Mouse (Mus musculus) myocyte (in vitro differentiated cells): ENCODE results near the gene Agbl3. TPM values are rescaled to one million over a fixed set of nuclear protein-coding genes. Genes with fewer than 3 reads are reported as not detected.

Experiments
- H3K27me3 ChIP-seq: one replicate; pipeline ENCODE4 v1.6.1; 2011; ENCODE audit not compliant: control insufficient read depth, insufficient read depth, insufficient read length
- H3K36me3 ChIP-seq: one replicate; pipeline ENCODE4 v1.6.1; 2011; ENCODE audit not compliant: control insufficient read depth, insufficient read depth
- H3K4me2 ChIP-seq: one replicate; pipeline ENCODE4 v1.6.1; 2011; ENCODE audit warnings: low read depth, control low read depth
- H3K4me3 ChIP-seq: one replicate; pipeline ENCODE4 v1.5.1; 2011; ENCODE audit warnings: mild to moderate bottlenecking, control low read depth, moderate library complexity
- H3K79me2 ChIP-seq: one replicate; pipeline ENCODE4 v1.6.1; 2011; ENCODE audit not compliant: control insufficient read depth, insufficient read depth
- H3ac ChIP-seq: one replicate; pipeline ENCODE4 v1.6.1; 2011; ENCODE audit not compliant: control insufficient read depth, insufficient read length
- CEBPB ChIP-seq: IDR thresholded peaks from 2 replicates; pipeline ENCODE4 v1.6.1; 2011; ENCODE audit warnings: mild to moderate bottlenecking, moderate library complexity; ENCODE audit not compliant: poor library complexity, insufficient read depth, severe bottlenecking
- E2F4 ChIP-seq: IDR thresholded peaks from one replicate; pipeline ENCODE4 v1.6.1; 2011; ENCODE audit warnings: mild to moderate bottlenecking, control low read depth, moderate library complexity; ENCODE audit not compliant: insufficient read depth
- MAX ChIP-seq: IDR thresholded peaks from one replicate; pipeline ENCODE4 v1.6.1; 2011; ENCODE audit warnings: low read depth, mild to moderate bottlenecking, control low read depth
- MYOD1 ChIP-seq, 3 experiments: IDR thresholded peaks; one replicate each; pipeline ENCODE4 v1.6.1; 2011; ENCODE audit warnings: control low read depth in 2 of 3, low read depth in 2 of 3, mild to moderate bottlenecking in 2 of 3, moderate library complexity in 1 of 3; ENCODE audit not compliant: insufficient read length in 2 of 3, control insufficient read depth in 1 of 3
- MYOG ChIP-seq, 3 experiments: IDR thresholded peaks; one replicate each; pipeline ENCODE4 v1.6.1; 2011; ENCODE audit warnings: control low read depth in 2 of 3, low read depth in 2 of 3, mild to moderate bottlenecking in 2 of 3; ENCODE audit not compliant: insufficient read length in 2 of 3, control insufficient read depth in 1 of 3, insufficient read depth in 1 of 3
- POLR2AphosphoS2 ChIP-seq: IDR thresholded peaks from one replicate; pipeline ENCODE4 v1.6.1; 2011; ENCODE audit warnings: low read depth, control low read depth; ENCODE audit not compliant: insufficient read length
- REST ChIP-seq: IDR thresholded peaks from one replicate; pipeline ENCODE4 v1.6.1; 2011; ENCODE audit warnings: mild to moderate bottlenecking, control low read depth, moderate library complexity; ENCODE audit not compliant: insufficient read depth, insufficient read length
- SRF ChIP-seq: IDR thresholded peaks from one replicate; pipeline ENCODE4 v1.6.1; 2011; ENCODE audit warnings: low read depth; ENCODE audit not compliant: control insufficient read depth, insufficient read length
- TCF3 ChIP-seq: IDR thresholded peaks from one replicate; pipeline ENCODE4 v1.6.1; 2011; ENCODE audit warnings: low read depth, control low read depth; ENCODE audit not compliant: insufficient read length
- USF1 ChIP-seq: IDR thresholded peaks from one replicate; pipeline ENCODE4 v1.6.1; 2011; ENCODE audit warnings: low read depth, mild to moderate bottlenecking, control low read depth, moderate library complexity
- polyA plus RNA-seq: library from polyadenylated mRNA; unstranded; fragments of >200 nt; fragmentation: generic; extraction: Trizol; gene quantifications from one replicate; pipeline ENCODE4 v1.2.1, GENCODE M21; 2012; ENCODE audit warnings: missing spikeins

Gene Agbl3
- polyA plus RNA-seq, 1 experiment: 3.6 TPM

DNA sequence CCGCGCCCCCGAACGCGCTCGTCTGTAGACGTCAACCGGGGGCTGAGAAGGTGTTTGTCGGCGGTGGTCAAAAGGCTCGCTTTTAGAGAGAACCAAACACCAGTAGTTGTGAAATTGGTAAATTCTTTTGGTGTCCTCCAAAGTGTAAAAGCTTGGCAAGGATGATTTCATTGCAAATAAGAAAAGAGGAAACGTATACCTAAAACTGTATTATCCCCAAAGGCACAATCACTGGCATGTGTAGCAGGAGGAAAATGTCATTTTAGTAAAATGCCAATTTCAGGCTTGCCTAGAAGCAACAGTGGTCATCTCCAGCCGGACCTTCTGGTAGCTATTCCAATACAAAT lies 684 bp downstream of the Agbl3 start:
- peak overlapping the region; percentile 44 for H3K4me3 ChIP-seq
- H3K36me3 ChIP-seq: peaks cover 11% of the 10 kb centered on the region
- H3K4me2 ChIP-seq: peak overlapping the region; percentile 91
- H3ac ChIP-seq: peak overlapping the region; percentile 49
- H3K79me2 ChIP-seq: no peaks in the 10 kb centered on the region
- TF ChIP-seq USF1: no peak
- no peak for TF ChIP-seq REST
- no peak for TF ChIP-seq SRF
- no peak for TF ChIP-seq MAX
- peak; percentile 65 for TF ChIP-seq POLR2AphosphoS2
- no peaks in the 10 kb centered on the region for H3K27me3 ChIP-seq

- TF ChIP-seq CEBPB: peak; percentile 93
- TF ChIP-seq USF1: no peak
- no peak for TF ChIP-seq TCF3
- TF ChIP-seq REST: no peak
- Histone ChIP-seq H3K4me3 (no peak overlapping the region), H3ac (no peak overlapping the region), H3K27me3 (no peaks in the 10 kb centered on the region), H3K36me3 (peaks cover 10% of the 10 kb centered on the region), H3K79me2 (no peaks in the 10 kb centered on the region), H3K4me2 (peak overlapping the region; percentile 64)
Measured at GRCm38 (mm10) chr6:34782493-34782892, 2.3 kb downstream of the Agbl3 start.

GRCm38 (mm10) chr6:34796881-34797280 lies 16.6 kb downstream of the Agbl3 start:
- Histone ChIP-seq H3K36me3 (no peaks in the 10 kb centered on the region), H3K4me3 (no peak overlapping the region), H3K4me2 (peak overlapping the region; percentile 74), H3K27me3 (no peaks in the 10 kb centered on the region), H3ac (no peak overlapping the region), H3K79me2 (no peaks in the 10 kb centered on the region)
- 0 out of 2 replicates have a peak, but pooled peaks have one; percentile 39 for TF ChIP-seq CEBPB
- TF ChIP-seq MAX: no peak

GRCm38 (mm10) chr6:34797887-34798286 lies 17.7 kb downstream of the Agbl3 start:
- H3K4me3 ChIP-seq: no peak overlapping the region
- no peak overlapping the region for H3ac ChIP-seq
- no peaks in the 10 kb centered on the region for H3K36me3 ChIP-seq
- no peaks in the 10 kb centered on the region for H3K79me2 ChIP-seq
- TF ChIP-seq SRF (no peak), MAX (no peak), CEBPB (peak; percentile 87), TCF3 (no peak), REST (no peak)
- H3K4me2 ChIP-seq: peak overlapping the region; percentile 74
- no peaks in the 10 kb centered on the region for H3K27me3 ChIP-seq

- Histone ChIP-seq H3K4me2 (no peak overlapping the region), H3K27me3 (no peaks in the 10 kb centered on the region), H3K36me3 (no peaks in the 10 kb centered on the region), H3K79me2 (no peaks in the 10 kb centered on the region), H3ac (no peak overlapping the region), H3K4me3 (no peak overlapping the region)
- TF ChIP-seq SRF: no peak
- TF ChIP-seq MYOD1 (IDR thresholded peaks at IDR 0.05; ENCODE audit: control insufficient read depth in 1 of 3, insufficient read length in 2 of 3, low read depth in 2 of 3): no peak
- no peak for TF ChIP-seq CEBPB
- no peak for TF ChIP-seq POLR2AphosphoS2
- TF ChIP-seq USF1: no peak
Measured at GRCm38 (mm10) chr6:34805582-34805981, 25.4 kb downstream of the Agbl3 start.

DNA sequence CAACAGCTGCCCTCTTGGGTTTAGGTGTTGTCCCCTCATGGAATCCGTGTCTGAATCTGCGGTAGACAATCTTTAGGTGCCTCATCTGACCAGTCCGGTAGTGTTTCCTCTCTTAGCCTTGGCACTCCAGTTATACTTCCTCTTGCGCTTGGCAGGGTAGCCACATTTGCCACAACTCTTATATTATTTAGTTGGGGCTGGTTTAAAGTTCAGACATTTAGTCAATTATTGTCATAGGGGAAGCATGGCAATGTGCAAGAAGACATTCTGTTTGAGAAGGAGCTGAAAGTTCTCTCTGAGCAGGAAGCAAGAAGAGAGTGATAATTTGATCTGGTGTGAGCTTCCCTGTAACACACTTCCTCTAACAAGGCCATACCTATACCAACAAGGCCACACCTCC lies 30.4 kb downstream of the Agbl3 start:
- no peak for TF ChIP-seq E2F4
- TF ChIP-seq CEBPB: no peak
- no peak overlapping the region for H3K4me3 ChIP-seq
- H3K36me3 ChIP-seq: no peaks in the 10 kb centered on the region
- H3K27me3 ChIP-seq: no peaks in the 10 kb centered on the region
- H3K4me2 ChIP-seq: no peak overlapping the region
- no peak overlapping the region for H3ac ChIP-seq
- no peaks in the 10 kb centered on the region for H3K79me2 ChIP-seq

- no peak overlapping the region for H3K4me3 ChIP-seq
- no peak overlapping the region for H3ac ChIP-seq
- TF ChIP-seq MYOG (IDR thresholded peaks at IDR 0.05; ENCODE audit: control insufficient read depth in 1 of 3, insufficient read depth in 1 of 3, insufficient read length in 2 of 3, low read depth in 2 of 3) (no peak), MYOD1 (IDR thresholded peaks at IDR 0.05; ENCODE audit: control insufficient read depth in 1 of 3, insufficient read length in 2 of 3, low read depth in 2 of 3) (peak in 1 of 3 experiments; percentile 13)
- H3K79me2 ChIP-seq: no peaks in the 10 kb centered on the region
- H3K36me3 ChIP-seq: no peaks in the 10 kb centered on the region
- H3K27me3 ChIP-seq: no peaks in the 10 kb centered on the region
- peak overlapping the region; percentile 26 for H3K4me2 ChIP-seq
Measured at GRCm38 (mm10) chr6:34824406-34824805, 44.2 kb downstream of the Agbl3 start.
